Mouse (Mus musculus) left cerebral cortex, adult 9 months (tissue): ENCODE measurements around the gene Mad2l2.
"Not testable (repeated sequence)": the region's sequence is repeated elsewhere in the genome, so short reads cannot be mapped to it uniquely, and the experiment has no call there.

Experiments used
- DNase-seq, 2 experiments: peaks; one replicate each; pipeline ENCODE4 v3.0.0; 2022; ENCODE audit warnings: low spot score in 2 of 2

Mad2l2 gene

DNA sequence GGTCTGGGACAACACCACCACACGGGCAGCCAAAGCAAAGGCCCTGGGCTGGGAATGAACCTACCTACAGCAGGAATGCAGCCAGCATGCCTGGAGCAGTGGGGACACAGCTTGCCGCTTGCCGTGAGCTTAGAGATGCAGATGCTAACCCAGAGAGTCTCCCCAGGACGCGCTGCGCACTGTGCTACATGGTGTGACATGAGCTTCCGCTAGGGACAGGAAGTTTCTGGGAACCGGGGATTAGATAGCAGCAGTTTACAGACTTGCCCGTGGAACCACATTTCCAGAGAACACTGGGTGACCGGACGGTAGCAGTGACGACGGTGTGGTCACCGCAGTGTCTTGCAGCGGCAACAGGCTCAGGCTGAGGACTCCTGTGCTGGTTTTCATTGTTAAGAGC lies 39.4 kb downstream of the Mad2l2 start:
- DNase-seq, result no peak

DNA sequence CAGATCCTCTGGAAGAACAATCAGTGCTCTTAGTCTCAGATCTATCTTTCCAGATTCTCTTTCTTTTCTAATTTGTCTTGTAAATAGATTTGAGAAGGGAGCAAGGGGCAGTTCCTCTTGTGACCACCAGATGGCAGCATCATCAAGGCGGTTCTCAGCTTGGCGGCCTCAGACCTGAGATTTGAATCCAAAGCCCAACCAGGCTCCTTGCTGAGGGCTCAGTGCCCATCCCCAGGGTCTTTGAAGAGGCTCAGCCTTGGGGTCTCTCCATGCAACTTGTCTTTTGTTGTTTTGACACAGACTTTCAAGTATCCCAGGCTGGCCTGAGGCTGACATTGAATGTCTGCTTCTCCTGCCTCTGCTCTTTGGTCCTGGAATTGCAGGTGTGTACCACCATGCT lies 40.7 kb downstream of the Mad2l2 start:
- peak in 1 of 2 experiments; percentile 70 for DNase-seq

- no peak for DNase-seq
Observed at GRCm38 (mm10) chr4:148171261-148171660, 41.1 kb downstream of the Mad2l2 start.

DNA sequence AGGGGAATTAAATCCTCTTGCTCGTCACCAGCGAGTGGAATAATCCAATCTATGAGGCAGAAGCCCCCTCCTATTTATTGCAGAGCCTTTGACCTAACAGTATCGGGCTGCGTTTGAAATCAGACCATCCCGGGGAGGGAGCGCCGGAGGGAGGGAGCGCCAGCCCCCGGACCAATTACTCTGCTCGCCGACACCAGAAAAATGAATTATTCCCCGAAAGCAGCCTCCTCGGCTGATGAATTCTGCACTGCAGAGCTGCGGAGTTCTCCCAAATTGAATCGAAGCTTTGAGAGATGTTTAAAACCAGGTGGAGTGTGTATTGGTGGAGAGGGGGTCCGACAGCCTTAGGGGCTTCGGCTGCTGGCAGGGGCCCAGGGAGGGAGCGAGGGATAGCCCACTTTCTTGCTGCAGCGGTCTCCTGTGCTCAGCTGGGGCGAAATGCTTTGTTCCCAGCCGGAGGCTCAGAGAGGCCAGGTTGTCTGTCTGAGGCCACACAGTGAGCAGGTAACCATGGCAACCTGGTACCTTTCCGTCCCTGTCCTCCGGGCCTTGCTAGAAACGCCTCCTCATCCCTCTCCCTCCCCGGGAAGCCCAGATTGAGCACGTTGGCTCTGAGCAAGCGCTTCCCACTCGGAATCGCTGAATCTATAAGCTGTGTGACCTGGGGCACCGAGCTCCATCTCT lies 43.8 kb downstream of the Mad2l2 start:
- peak in 1 of 2 experiments; percentile 76 for DNase-seq

- peak in 1 of 2 experiments; percentile 24 for DNase-seq
Observed at GRCm38 (mm10) chr4:148174495-148174862, 44.3 kb downstream of the Mad2l2 start.

DNA sequence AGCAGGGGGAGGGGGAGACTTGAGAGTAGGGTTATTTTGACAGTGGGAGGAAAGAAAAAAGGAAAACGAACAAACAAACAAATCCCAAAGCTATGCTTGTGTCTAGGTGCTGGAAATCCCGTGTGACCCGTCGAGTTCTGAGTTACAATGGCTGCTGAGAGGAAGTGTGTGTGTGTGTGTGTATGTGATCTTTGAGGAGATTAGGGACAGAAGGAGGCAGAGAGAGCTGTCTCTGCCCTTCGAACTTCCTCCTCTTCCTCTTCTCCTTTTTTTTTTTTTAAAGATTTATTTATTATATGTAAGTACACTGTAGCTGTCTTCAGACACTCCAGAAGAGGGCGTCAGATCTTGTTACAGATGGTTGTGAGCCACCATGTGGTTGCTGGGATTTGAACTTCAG lies 46.4 kb downstream of the Mad2l2 start:
- not testable (repeated sequence) for DNase-seq

DNA sequence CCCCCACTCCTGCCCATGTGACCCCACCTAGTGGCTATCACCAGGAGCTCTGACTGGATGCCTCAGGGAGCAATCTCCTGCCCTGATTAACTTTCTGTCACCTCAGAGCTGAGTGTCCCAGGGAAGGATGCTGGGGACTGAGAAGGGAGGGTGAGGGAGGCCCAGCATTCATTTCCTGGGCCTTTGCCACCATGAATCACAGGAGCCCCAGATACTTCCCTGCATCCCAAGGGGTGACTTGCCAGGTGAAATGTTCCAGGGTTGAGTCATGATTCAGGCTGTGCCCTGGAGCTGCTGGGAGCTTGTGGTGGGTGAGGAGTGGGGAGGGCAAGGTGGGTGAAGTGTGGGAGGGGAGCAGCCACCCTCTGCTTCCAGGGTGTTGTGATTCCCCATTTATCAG lies 47.5 kb downstream of the Mad2l2 start:
- no peak for DNase-seq

DNA sequence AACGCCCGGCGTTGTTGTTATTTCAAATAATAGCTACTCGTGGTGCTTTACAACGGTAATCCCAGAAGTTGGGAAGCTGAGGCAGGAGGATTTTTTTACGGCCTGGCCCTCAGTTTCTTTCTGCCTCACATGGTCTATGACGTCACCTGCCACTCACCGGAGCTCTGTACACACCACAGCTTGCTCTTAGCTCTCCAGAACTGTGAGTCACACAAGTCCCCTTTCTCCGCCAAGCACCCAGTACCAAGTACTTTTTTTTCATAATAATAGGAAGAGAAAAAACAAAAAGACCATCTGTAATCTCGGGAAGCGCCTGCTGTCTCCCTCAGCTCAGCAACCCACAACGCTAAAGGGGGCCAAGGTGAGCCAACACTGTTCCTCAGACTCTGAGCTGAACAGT lies 51.3 kb downstream of the Mad2l2 start:
- DNase-seq, result peak in 1 of 2 experiments; percentile 10

GRCm38 (mm10) chr4:148182363-148182762 lies 52.2 kb downstream of the Mad2l2 start:
- no peak for DNase-seq

- no peak for DNase-seq
Observed at GRCm38 (mm10) chr4:148184564-148184963, 54.4 kb downstream of the Mad2l2 start.

DNA sequence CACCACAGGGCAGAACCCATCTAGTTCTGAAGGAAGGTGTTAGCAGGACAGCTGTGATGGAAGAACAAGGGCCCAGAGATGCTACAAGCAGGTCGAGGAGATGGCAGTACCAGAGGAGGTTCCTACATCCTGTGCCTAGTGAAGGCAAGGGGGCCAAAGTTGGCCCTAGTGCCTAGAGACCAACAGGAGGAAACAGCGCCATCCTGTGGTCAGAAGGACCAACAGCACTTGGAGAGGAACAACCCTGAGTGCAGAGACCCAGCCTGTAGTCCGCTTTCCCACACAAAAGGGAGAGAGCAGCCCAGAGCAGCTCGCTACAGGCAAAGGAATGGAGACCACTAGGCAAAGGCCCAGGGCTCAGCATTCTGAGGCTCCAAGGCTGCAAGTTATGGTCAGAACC lies 55.6 kb downstream of the Mad2l2 start:
- no peak for DNase-seq

DNA sequence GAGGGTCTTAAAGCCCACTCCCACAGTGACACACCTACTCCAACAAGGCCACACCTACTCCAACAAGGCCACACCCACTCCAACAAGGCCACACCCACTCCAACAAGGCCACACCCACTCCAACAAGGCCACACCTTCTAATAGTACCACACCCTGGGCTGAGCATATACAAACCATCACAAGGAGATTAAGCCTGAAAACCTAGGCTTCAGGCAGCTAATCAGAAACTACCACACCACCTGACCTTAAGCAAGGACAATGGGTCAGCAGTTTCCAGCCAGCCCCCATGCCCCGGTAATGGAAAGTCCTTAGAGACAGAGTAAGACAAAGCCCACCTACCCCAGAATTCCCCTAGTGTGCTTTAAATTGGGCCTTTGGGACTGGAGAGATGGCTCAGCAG lies 58.6 kb downstream of the Mad2l2 start:
- not testable (repeated sequence) for DNase-seq

DNA sequence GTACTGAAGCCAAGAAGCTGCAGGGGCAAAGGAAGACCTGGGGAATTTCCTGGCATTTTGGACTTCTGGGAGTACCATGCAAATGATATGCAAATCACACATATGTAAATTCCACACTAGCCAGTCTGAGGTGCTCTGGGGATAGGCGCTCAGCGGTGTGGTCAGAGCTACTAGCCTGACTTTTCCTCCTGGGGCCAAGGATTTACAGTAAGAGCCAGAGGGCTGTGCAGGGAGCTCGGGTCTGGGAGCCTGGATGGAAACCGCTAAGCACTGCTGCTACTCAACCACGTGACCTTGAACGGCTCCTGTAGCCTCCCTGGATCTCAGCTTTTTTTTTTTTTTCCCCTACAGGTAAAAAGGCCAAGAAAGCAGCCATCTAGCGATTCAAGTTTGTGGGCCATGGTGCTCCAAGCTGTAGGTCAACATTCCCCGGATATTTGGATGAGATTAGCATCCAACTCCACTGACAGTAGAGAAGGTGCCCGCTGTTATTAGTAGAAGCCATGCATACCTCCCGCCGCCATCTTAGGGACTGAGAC lies 62.6 kb downstream of the Mad2l2 start:
- DNase-seq, result no peak

DNA sequence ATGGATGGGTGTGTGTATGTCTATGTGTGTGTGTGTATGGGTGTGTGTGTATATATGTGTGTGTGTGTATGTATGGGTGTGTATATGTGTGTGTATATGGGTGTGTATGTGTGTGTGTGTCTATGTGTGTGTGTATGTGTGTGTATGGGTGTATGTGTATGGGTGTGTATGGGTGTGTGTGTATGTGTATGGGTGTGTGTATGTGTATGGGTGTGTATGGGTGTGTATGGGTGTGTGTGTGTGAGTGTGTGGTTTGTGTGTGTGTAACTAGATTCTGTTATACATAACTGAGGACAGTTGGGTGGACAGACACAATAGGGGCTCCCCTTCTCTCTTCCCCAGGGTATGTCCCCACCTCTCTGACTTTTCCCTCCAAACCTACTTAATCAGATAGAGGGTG lies 64.2 kb downstream of the Mad2l2 start:
- no peak for DNase-seq
